Mouse (Mus musculus) hindbrain, embryonic 15.5 days (tissue): ENCODE measurements at regions not wholly inside any gene's neighbourhood (a gene's known extent, or its start where the extent isn't known, plus 50 kb on each side); places are given as distances from the start of the nearest gene placed in this dataset.

Experiments used
- ATAC-seq: fragments of 200-750 bp; cut with Nextera tagmentation; 2 replicates; pipeline ENCODE4 v1.8.0; 2017; ENCODE audit warnings: low read depth, moderate number of reproducible peaks, moderate TSS enrichment; ENCODE audit not compliant: low FRiP score
- H3K27ac ChIP-seq: fragments of 300-500 bp; sonication (generic); replicated peaks from 2 replicates; pipeline ENCODE4 v1.5.1; 2015; ENCODE audit warnings: mild to moderate bottlenecking, inconsistent platforms
- H3K27me3 ChIP-seq: fragments of 300-500 bp; sonication (generic); 2 replicates; pipeline ENCODE4 v1.6.1; 2015; ENCODE audit warnings: control low read depth, inconsistent platforms
- H3K36me3 ChIP-seq: fragments of 300-500 bp; sonication (generic); 2 replicates; pipeline ENCODE4 v1.6.1; 2015; ENCODE audit warnings: control low read depth, inconsistent platforms
- H3K4me1 ChIP-seq: fragments of 300-500 bp; sonication (generic); replicated peaks from 2 replicates; pipeline ENCODE4 v1.6.1; 2015; ENCODE audit warnings: control low read depth, inconsistent platforms
- H3K4me2 ChIP-seq: fragments of 300-500 bp; sonication (generic); 2 replicates; pipeline ENCODE4 v1.6.1; 2015; ENCODE audit warnings: moderate library complexity, mild to moderate bottlenecking, inconsistent platforms
- H3K4me3 ChIP-seq: fragments of 300-500 bp; sonication (generic); 2 replicates; pipeline ENCODE4 v1.5.1; 2015; ENCODE audit warnings: mild to moderate bottlenecking, inconsistent platforms
- H3K9ac ChIP-seq: fragments of 300-500 bp; sonication (generic); 2 replicates; pipeline ENCODE4 v1.6.1; 2015; ENCODE audit warnings: inconsistent platforms
- H3K9me3 ChIP-seq: fragments of 300-500 bp; sonication (generic); 2 replicates; pipeline ENCODE4 v1.6.1; 2016; ENCODE audit warnings: control low read depth, inconsistent platforms
- WGBS: fragments of 180-500 bp; shearing (Covaris S2); methylation state at CpG from one replicate; pipeline ENCODE4 v1.1.7; 2015; 5-methylcytosine and 5-hydroxymethylcytosine counted together

- H3K36me3 ChIP-seq = no peaks in the 10 kb centered on the region
- no peak for ATAC-seq
- H3K27ac ChIP-seq = no peak overlapping the region
- 93% methylated on average over 5 of the region's 5 CpGs for WGBS
- H3K9me3 ChIP-seq = no peaks in the 10 kb centered on the region
- H3K27me3 ChIP-seq = no peaks in the 10 kb centered on the region
- no peak overlapping the region for H3K4me2 ChIP-seq
- H3K9ac ChIP-seq = no peak overlapping the region
- H3K4me1 ChIP-seq = no peaks in the 10 kb centered on the region
- no peak overlapping the region for H3K4me3 ChIP-seq
Measured at GRCm38 (mm10) chr19:21111836-21112235, 157.8 kb upstream of the Tmc1 start.

- ATAC-seq = no peak
- Histone ChIP-seq H3K4me2 (no peak overlapping the region), H3K4me3 (no peak overlapping the region), H3K27me3 (no peaks in the 10 kb centered on the region), H3K9ac (no peak overlapping the region), H3K4me1 (no peaks in the 10 kb centered on the region), H3K9me3 (no peaks in the 10 kb centered on the region), H3K27ac (no peak overlapping the region), H3K36me3 (no peaks in the 10 kb centered on the region)
- WGBS = 86% methylated on average over 2 of the region's 2 CpGs
Measured at GRCm38 (mm10) chr19:21108311-21108710, 154.3 kb upstream of the Tmc1 start.

GRCm38 (mm10) chr19:21107741-21108140 lies 153.7 kb upstream of the Tmc1 start:
- no peak overlapping the region for H3K9ac ChIP-seq
- H3K27ac ChIP-seq = no peak overlapping the region
- no peak overlapping the region for H3K4me2 ChIP-seq
- no peaks in the 10 kb centered on the region for H3K27me3 ChIP-seq
- ATAC-seq = no peak
- H3K4me3 ChIP-seq = no peak overlapping the region
- no peaks in the 10 kb centered on the region for H3K9me3 ChIP-seq
- 83% methylated on average over 3 of the region's 3 CpGs for WGBS
- H3K36me3 ChIP-seq = no peaks in the 10 kb centered on the region
- no peaks in the 10 kb centered on the region for H3K4me1 ChIP-seq

GRCm38 (mm10) chr19:21107275-21107674 lies 153.3 kb upstream of the Tmc1 start:
- H3K27me3 ChIP-seq = no peaks in the 10 kb centered on the region
- H3K27ac ChIP-seq = no peak overlapping the region
- WGBS = 79% methylated on average over 4 of the region's 4 CpGs
- H3K9me3 ChIP-seq = no peaks in the 10 kb centered on the region
- H3K4me2 ChIP-seq = no peak overlapping the region
- H3K4me3 ChIP-seq = no peak overlapping the region
- no peak overlapping the region for H3K9ac ChIP-seq
- no peak for ATAC-seq
- H3K36me3 ChIP-seq = no peaks in the 10 kb centered on the region
- no peaks in the 10 kb centered on the region for H3K4me1 ChIP-seq

- 87% methylated on average over 10 of the region's 10 CpGs for WGBS
- no peak for ATAC-seq
- no peak overlapping the region for H3K4me2 ChIP-seq
- no peak overlapping the region for H3K4me3 ChIP-seq
- no peaks in the 10 kb centered on the region for H3K9me3 ChIP-seq
- H3K36me3 ChIP-seq = no peaks in the 10 kb centered on the region
- no peak overlapping the region for H3K27ac ChIP-seq
- no peaks in the 10 kb centered on the region for H3K27me3 ChIP-seq
- H3K9ac ChIP-seq = no peak overlapping the region
- no peaks in the 10 kb centered on the region for H3K4me1 ChIP-seq
Measured at GRCm38 (mm10) chr19:21106766-21107165, 152.8 kb upstream of the Tmc1 start.

- Histone ChIP-seq H3K4me1 (no peaks in the 10 kb centered on the region), H3K27ac (no peak overlapping the region), H3K9me3 (no peaks in the 10 kb centered on the region), H3K27me3 (no peaks in the 10 kb centered on the region), H3K36me3 (no peaks in the 10 kb centered on the region), H3K4me3 (no peak overlapping the region), H3K4me2 (no peak overlapping the region), H3K9ac (no peak overlapping the region)
- 24% methylated on average over 6 of the region's 6 CpGs for WGBS
- no peak for ATAC-seq
Measured at GRCm38 (mm10) chr19:21106241-21106669, 152.3 kb upstream of the Tmc1 start.

- Histone ChIP-seq H3K27me3 (no peaks in the 10 kb centered on the region), H3K9me3 (no peaks in the 10 kb centered on the region), H3K4me3 (no peak overlapping the region), H3K4me2 (no peak overlapping the region), H3K9ac (no peak overlapping the region), H3K27ac (no peak overlapping the region), H3K4me1 (no peaks in the 10 kb centered on the region), H3K36me3 (no peaks in the 10 kb centered on the region)
- ATAC-seq = no peak
- 88% methylated on average over 6 of the region's 6 CpGs for WGBS
Measured at GRCm38 (mm10) chr19:21105004-21105403, 151.0 kb upstream of the Tmc1 start.

- no peaks in the 10 kb centered on the region for H3K36me3 ChIP-seq
- WGBS = 86% methylated on average over 8 of the region's 8 CpGs
- H3K4me2 ChIP-seq = no peak overlapping the region
- H3K9me3 ChIP-seq = no peaks in the 10 kb centered on the region
- H3K9ac ChIP-seq = no peak overlapping the region
- no peak overlapping the region for H3K27ac ChIP-seq
- H3K4me1 ChIP-seq = no peaks in the 10 kb centered on the region
- no peak overlapping the region for H3K4me3 ChIP-seq
- no peak for ATAC-seq
- no peaks in the 10 kb centered on the region for H3K27me3 ChIP-seq
Measured at GRCm38 (mm10) chr19:21104462-21104936, 150.5 kb upstream of the Tmc1 start.

- Histone ChIP-seq H3K27ac (no peak overlapping the region), H3K4me3 (no peak overlapping the region), H3K9me3 (no peaks in the 10 kb centered on the region), H3K4me2 (no peak overlapping the region), H3K36me3 (no peaks in the 10 kb centered on the region), H3K27me3 (no peaks in the 10 kb centered on the region), H3K9ac (no peak overlapping the region), H3K4me1 (no peaks in the 10 kb centered on the region)
- no peak for ATAC-seq
- 82% methylated on average over 7 of the region's 7 CpGs for WGBS
Measured at GRCm38 (mm10) chr19:21077771-21078548, 124.0 kb upstream of the Tmc1 start.

- WGBS = 91% methylated on average over 7 of the region's 7 CpGs
- Histone ChIP-seq H3K4me3 (no peak overlapping the region), H3K27me3 (no peaks in the 10 kb centered on the region), H3K9me3 (no peaks in the 10 kb centered on the region), H3K4me1 (no peaks in the 10 kb centered on the region), H3K27ac (no peak overlapping the region), H3K9ac (no peak overlapping the region), H3K36me3 (no peaks in the 10 kb centered on the region), H3K4me2 (no peak overlapping the region)
- no peak for ATAC-seq
Measured at GRCm38 (mm10) chr19:21068381-21068780, 114.4 kb upstream of the Tmc1 start.

- 89% methylated on average over 14 of the region's 14 CpGs for WGBS
- Histone ChIP-seq H3K9me3 (no peaks in the 10 kb centered on the region), H3K9ac (no peak overlapping the region), H3K4me2 (no peak overlapping the region), H3K27me3 (no peaks in the 10 kb centered on the region), H3K36me3 (no peaks in the 10 kb centered on the region), H3K4me3 (no peak overlapping the region), H3K27ac (no peak overlapping the region), H3K4me1 (no peaks in the 10 kb centered on the region)
- ATAC-seq = no peak
Measured at GRCm38 (mm10) chr19:21066432-21067113, 112.6 kb upstream of the Tmc1 start.

- Histone ChIP-seq H3K27ac (no peak overlapping the region), H3K4me3 (no peak overlapping the region), H3K4me1 (no peaks in the 10 kb centered on the region), H3K9ac (no peak overlapping the region), H3K27me3 (no peaks in the 10 kb centered on the region), H3K4me2 (no peak overlapping the region), H3K36me3 (no peaks in the 10 kb centered on the region), H3K9me3 (no peaks in the 10 kb centered on the region)
- 78% methylated on average over 3 of the region's 3 CpGs for WGBS
- no peak for ATAC-seq
Measured at GRCm38 (mm10) chr19:21064902-21065301, 110.9 kb upstream of the Tmc1 start.
